Mouse (Mus musculus) C2C12 (cell line): ENCODE results near the gene Nfia. TPM values are rescaled to one million over a fixed set of nuclear protein-coding genes. Genes with fewer than 3 reads are reported as not detected.

Experiments used
- H3K27me3 ChIP-seq: one replicate; pipeline ENCODE4 v1.6.1; 2011; ENCODE audit not compliant: control insufficient read depth, insufficient read depth, insufficient read length
- H3K36me3 ChIP-seq: one replicate; pipeline ENCODE4 v1.6.1; 2011; ENCODE audit not compliant: control insufficient read depth, insufficient read depth
- H3K4me3 ChIP-seq: one replicate; pipeline ENCODE4 v1.5.1; 2011; ENCODE audit warnings: mild to moderate bottlenecking, control low read depth; ENCODE audit not compliant: poor library complexity, insufficient read depth, severe bottlenecking
- H3K79me2 ChIP-seq: one replicate; pipeline ENCODE4 v1.6.1; 2011; ENCODE audit not compliant: control insufficient read depth, insufficient read depth
- H3K79me3 ChIP-seq: one replicate; pipeline ENCODE4 v1.6.1; 2011; ENCODE audit warnings: low read depth, control low read depth
- H3ac ChIP-seq: one replicate; pipeline ENCODE3; 2011; ENCODE audit warnings: low read depth; ENCODE audit not compliant: control insufficient read depth, insufficient read length
- CEBPB ChIP-seq: IDR thresholded peaks from one replicate; pipeline ENCODE4 v1.6.1; 2011; ENCODE audit warnings: low read depth, mild to moderate bottlenecking, control low read depth, moderate library complexity
- CTCF ChIP-seq: IDR thresholded peaks from one replicate; pipeline ENCODE4 v1.5.1; 2011; ENCODE audit not compliant: control insufficient read depth, insufficient read depth, insufficient read length
- FOSL1 ChIP-seq: IDR thresholded peaks from one replicate; pipeline ENCODE4 v1.8.0; 2011; ENCODE audit warnings: mild to moderate bottlenecking, low read length; ENCODE audit not compliant: poor library complexity, insufficient read depth, severe bottlenecking
- MAX ChIP-seq: IDR thresholded peaks from one replicate; pipeline ENCODE4 v1.6.1; 2011; ENCODE audit warnings: mild to moderate bottlenecking, control low read depth
- MYOD1 ChIP-seq: IDR thresholded peaks from one replicate; pipeline ENCODE4 v1.6.1; 2011; ENCODE audit warnings: low read depth; ENCODE audit not compliant: control insufficient read depth, insufficient read length
- MYOG ChIP-seq: IDR thresholded peaks from one replicate; pipeline ENCODE4 v1.6.1; 2011; ENCODE audit not compliant: control insufficient read depth, insufficient read length; ENCODE audit errors: extremely low read depth
- USF1 ChIP-seq: IDR thresholded peaks from one replicate; pipeline ENCODE4 v1.6.1; 2011; ENCODE audit warnings: low read depth, mild to moderate bottlenecking, control low read depth, moderate library complexity
- polyA plus RNA-seq: library from polyadenylated mRNA; unstranded; fragments of >200 nt; fragmentation: generic; extraction: Trizol; gene quantifications from one replicate; pipeline ENCODE4 v1.2.1, GENCODE M21; 2012; ENCODE audit warnings: missing spikeins

Gene Nfia
- polyA plus RNA-seq, 1 experiment: 0.33 TPM

- Histone ChIP-seq H3K36me3 (no peaks in the 10 kb centered on the region), H3K79me2 (no peaks in the 10 kb centered on the region)
- no peak for TF ChIP-seq MYOD1
- TF ChIP-seq MYOG: no peak
- TF ChIP-seq FOSL1: no peak
Measured at GRCm38 (mm10) chr4:97879696-97880095, 107.2 kb downstream of the Nfia start.

DNA sequence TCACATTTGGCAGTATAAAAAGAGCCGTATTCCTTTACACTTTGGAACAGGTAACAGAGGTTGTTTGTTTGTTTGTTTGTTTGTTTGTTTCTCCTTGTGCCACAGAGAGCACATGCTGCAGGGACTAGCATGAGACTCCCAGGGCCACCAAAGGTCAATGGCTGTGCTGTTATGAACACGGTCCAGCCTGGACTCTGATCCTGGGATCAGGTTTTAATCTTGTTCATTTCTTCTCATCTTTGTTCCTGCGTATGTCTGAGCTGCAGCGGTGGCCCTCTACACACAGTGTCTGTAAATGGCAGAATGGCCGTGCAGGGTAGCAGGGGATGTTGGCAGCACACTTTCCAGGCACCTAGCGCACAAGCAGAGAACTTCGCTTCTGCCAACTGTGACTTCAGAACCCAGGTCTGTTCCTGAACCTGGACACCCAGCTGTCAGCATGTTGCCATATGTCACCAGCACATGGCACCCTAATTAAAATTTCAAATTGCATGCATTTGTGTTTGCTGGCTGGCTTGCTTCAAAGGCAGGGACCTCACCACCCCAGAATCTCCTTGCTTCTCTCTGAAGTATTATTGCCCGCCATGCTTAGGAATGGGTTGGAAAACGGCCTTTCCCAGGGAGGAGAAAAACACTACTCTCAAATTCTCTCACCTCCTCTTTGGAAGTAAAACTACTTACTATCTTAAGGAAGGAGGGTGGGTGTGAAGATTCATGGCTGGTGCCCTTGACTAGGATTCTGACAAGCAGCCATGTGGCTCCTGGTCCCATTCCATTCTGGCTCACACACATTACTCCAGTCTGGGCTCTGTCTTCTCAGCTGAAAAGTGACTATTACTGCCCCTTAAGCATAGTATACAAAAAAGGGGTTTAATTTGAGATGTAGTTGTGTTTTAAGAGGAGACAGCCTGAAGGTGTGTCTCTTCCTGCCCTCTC lies 107.9 kb downstream of the Nfia start:
- Histone ChIP-seq H3K4me3 (no peak overlapping the region), H3K27me3 (no peaks in the 10 kb centered on the region), H3K36me3 (no peaks in the 10 kb centered on the region), H3K79me2 (no peaks in the 10 kb centered on the region), H3ac (no peak overlapping the region), H3K79me3 (no peaks in the 10 kb centered on the region)
- TF ChIP-seq CEBPB (no peak), FOSL1 (no peak), MYOD1 (no peak), MYOG (no peak), MAX (no peak), CTCF (no peak)

More at GRCm38 (mm10) chr4:97879696-97880095, 107.2 kb downstream of the Nfia start:
- no peak overlapping the region for H3K4me3 ChIP-seq
- no peak overlapping the region for H3ac ChIP-seq
- H3K27me3 ChIP-seq: no peaks in the 10 kb centered on the region
- no peaks in the 10 kb centered on the region for H3K79me3 ChIP-seq

- no peaks in the 10 kb centered on the region for H3K79me3 ChIP-seq
- TF ChIP-seq MYOG (no peak), MYOD1 (no peak), CTCF (no peak), MAX (no peak), FOSL1 (no peak), CEBPB (no peak), USF1 (no peak)
- H3K27me3 ChIP-seq: no peaks in the 10 kb centered on the region
- no peaks in the 10 kb centered on the region for H3K79me2 ChIP-seq
- H3ac ChIP-seq: no peak overlapping the region
- no peak overlapping the region for H3K4me3 ChIP-seq
- no peaks in the 10 kb centered on the region for H3K36me3 ChIP-seq
Measured at GRCm38 (mm10) chr4:97885574-97885973, 113.0 kb downstream of the Nfia start.

DNA sequence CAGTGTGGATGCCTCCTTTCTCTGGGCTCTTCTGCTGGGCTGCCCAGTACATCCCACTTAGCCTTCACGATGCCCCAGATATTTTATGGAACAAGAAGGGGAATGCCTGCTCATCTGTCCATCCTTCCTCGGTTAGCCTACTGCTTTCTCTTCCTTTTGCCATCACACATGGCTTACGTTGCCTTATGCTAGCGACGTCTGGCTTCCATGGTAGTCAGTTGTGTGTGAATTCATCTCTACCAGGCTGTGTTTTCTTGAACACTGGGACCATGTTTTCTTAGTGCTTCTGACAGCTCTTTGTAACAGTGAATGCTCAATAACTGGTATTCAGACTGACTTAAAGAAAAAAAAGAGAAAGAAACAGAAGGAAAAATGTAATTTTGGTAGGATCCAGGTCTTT lies 113.7 kb downstream of the Nfia start:
- no peaks in the 10 kb centered on the region for H3K36me3 ChIP-seq
- no peaks in the 10 kb centered on the region for H3K79me3 ChIP-seq
- H3K4me3 ChIP-seq: no peak overlapping the region
- no peaks in the 10 kb centered on the region for H3K79me2 ChIP-seq
- no peak for TF ChIP-seq MAX
- TF ChIP-seq MYOD1: no peak
- no peak for TF ChIP-seq MYOG
- TF ChIP-seq USF1: no peak
- TF ChIP-seq CTCF: no peak
- no peak for TF ChIP-seq FOSL1
- TF ChIP-seq CEBPB: no peak
- H3ac ChIP-seq: no peak overlapping the region
- no peaks in the 10 kb centered on the region for H3K27me3 ChIP-seq

GRCm38 (mm10) chr4:97887228-97887627 lies 114.7 kb downstream of the Nfia start:
- TF ChIP-seq USF1 (no peak), CEBPB (no peak), CTCF (no peak), MYOG (no peak), MAX (no peak), FOSL1 (no peak), MYOD1 (no peak)
- H3K36me3 ChIP-seq: no peaks in the 10 kb centered on the region
- H3K4me3 ChIP-seq: no peak overlapping the region
- no peaks in the 10 kb centered on the region for H3K79me2 ChIP-seq
- H3K27me3 ChIP-seq: no peaks in the 10 kb centered on the region
- H3K79me3 ChIP-seq: no peaks in the 10 kb centered on the region
- no peak overlapping the region for H3ac ChIP-seq

DNA sequence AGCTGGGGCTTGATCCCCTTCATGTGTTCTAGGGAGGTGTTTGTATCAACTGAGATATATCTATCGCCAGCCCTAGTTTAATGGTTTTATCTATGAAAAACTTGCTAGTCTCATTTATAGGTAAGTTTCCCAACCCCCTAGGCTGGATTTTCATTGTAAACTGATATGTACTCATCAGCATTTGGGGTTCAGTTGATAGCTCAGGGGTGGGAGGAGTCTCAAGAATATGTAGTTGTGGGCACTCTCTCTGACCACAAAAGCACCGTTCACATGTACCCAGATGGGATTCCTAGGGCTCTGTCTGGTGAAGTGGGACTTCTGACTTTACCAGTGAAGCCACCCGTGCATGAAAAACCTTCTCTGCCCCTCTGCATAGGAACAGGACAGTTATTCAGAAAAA lies 118.5 kb downstream of the Nfia start:
- H3K27me3 ChIP-seq: no peaks in the 10 kb centered on the region
- no peaks in the 10 kb centered on the region for H3K79me3 ChIP-seq
- no peaks in the 10 kb centered on the region for H3K79me2 ChIP-seq
- TF ChIP-seq MAX: no peak
- TF ChIP-seq MYOD1: no peak
- no peak for TF ChIP-seq USF1
- no peak for TF ChIP-seq CTCF
- TF ChIP-seq CEBPB: no peak
- no peak for TF ChIP-seq FOSL1
- TF ChIP-seq MYOG: no peak
- no peak overlapping the region for H3ac ChIP-seq
- H3K4me3 ChIP-seq: no peak overlapping the region
- H3K36me3 ChIP-seq: no peaks in the 10 kb centered on the region
